Mouse (Mus musculus) urinary bladder, postnatal 25 days (tissue): ENCODE results near the gene Gnptg.
"Not testable (repeated sequence)": the region's sequence is repeated elsewhere in the genome, so short reads cannot be mapped to it uniquely, and the experiment has no call there.

Experiments used
- DNase-seq: peaks from one replicate; pipeline ENCODE4 v3.0.0; 2022; ENCODE audit warnings: low spot score

Gnptg gene

DNA sequence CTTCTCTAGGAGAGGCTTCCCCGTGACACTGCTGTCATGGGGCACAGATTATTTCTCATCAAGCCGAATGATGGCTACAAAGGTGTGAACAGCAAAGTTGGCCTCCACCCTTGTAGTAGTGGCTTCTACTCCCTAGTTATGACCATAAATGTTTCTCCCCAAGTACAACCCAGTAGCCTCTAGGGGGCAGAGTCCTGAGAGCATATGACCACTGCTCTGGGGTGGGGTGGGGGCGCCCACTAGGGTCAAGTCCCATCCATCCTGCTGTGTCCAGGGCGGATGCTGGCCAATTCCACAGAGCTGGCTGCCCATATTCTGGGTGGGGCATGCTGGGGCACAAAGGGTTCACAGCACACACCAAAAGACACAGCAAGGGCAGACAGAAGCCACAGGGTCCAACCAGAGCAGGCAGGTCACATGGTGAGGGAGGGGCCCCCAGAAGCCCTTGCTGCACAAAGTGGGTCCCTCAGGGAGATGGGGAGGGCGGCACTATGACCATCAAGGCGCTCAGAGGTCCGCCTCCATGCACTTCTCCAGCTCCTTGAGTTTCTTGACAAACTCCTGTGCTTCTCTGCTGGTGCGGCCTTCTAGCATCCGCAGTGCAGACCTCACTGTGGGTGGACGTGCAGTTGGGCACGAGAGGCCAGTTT, 3.3 kb upstream of the Gnptg start:
- no peak for DNase-seq

DNA sequence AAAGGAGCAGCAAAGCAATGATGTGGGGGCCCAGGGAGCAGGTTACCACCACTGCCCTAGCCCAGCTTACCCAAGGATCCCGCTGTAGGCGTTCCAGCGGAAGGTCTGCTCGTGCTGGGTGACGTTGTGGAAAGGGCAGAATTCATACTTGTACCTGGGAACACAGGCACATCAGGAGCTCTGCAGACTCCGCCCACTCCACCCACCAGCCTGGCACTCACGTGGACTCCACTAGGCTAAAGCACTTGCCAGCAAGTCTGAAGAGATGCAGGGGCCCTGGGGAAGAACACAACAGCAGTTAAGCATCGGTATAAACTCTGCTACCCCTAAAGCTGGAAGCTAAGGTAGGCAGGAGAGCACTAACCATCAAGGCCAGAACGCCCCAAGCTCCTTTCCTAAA, 4.3 kb downstream of the Gnptg start:
- DNase-seq, result no peak

DNA sequence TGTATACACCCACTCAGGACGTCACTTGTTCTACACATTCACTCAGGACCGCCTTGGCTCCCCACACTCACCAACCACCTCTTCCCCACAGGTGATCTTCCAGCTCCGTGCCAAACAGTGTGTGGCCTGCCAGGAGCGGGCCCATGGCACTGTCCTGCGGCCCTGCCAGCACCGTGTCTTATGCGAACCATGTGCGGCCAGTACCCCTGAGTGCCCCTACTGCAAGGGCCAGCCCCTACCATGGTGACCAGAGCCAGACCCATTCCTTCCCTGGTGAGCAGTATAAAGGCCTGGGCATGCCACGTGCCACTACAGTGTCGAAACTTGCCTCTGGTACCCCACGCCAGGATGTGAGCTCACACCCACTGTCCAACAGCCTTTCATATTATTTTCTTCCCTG, 8.3 kb downstream of the Gnptg start:
- not testable (repeated sequence) for DNase-seq

DNA sequence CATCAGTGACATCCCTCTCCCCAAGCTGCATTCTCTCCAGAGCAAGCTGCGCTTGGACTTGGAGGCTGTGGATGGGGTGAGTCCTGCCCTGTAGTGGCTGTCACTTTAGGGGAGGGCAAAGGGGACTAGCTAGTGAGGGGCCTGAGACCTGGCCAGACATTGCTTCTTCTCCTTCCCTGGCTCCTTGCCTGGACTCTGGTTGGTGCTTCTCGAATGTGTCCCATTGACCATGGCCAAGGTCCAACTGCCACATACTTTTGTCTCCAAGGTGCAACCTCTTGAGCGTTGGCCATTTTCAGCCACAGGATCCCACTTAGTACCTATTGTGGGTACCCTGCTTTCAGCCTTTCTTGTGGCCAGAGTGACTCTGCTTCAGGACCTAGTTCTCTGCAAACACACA, 9.2 kb downstream of the Gnptg start:
- no peak for DNase-seq

DNA sequence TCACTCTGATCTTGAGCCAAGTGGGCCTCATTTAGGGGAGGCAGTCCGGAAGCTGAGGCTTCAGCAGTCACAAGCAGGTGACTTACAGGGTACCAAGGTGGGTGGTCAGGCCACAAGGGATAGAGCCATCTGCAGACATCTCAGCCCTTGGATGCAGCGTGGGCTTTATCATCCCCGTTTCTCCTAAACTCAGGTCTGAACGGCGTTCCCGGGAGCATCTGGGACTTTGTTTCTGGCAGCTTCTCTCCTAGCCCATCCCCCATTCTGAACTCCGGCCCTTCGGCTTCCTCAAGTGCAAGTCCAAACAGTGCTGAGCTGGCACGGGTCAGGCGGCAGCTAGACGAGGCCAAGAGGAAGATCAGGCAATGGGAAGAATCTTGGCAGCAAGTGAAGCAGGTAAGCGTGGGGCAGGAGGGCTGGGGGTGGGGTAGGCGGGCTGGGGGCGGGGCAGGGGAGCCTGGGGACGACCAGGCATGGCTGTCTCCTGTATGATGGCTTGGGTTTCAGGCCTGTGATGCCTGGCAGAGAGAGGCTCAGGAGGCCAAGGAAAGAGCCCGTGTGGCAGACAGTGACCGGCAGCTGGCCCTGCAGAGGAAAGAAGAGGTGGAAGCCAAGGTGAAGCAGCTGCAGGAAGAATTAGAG, 9.8 kb downstream of the Gnptg start:
- not testable (repeated sequence) for DNase-seq

DNA sequence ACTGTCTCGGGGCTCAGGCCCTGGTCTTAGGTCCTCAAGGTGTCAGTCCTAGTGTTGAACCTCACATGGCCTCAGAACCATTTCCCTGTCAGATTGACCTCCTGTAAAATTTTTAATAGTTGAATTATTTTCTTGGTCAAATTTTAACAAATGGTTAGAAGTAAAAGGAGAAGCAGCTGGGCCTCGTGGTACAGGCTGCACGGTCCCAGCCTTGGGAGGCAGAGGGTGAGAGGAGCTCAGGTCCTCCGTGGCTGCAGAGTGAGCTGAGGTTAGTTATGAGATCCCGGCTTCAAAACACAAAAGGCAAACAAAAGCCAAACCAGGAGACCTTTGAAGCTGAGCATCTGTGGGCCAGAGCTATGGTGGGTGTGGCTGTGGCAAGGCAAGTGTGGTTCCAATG, 11.9 kb downstream of the Gnptg start:
- no peak for DNase-seq

DNA sequence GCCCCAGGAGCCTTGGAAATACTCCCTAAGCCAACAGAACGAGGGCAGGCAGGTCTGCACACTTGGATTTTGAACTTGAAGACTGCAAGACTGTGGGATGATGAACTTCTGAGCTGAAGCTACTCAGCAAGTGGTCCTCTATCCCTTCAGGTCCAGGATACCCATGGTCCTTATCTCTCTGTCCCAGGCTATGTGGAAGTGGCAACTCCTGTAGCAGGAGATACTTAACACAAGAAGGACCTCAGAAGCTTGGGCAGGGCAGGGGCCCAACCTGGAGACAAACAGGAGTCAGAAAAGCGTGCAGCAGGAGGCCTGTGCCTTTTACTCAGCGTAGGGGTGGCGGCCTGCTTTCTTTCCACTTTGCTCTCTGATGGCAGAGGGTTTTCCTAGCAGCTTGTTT, 14.3 kb downstream of the Gnptg start:
- DNase-seq, result no peak

DNA sequence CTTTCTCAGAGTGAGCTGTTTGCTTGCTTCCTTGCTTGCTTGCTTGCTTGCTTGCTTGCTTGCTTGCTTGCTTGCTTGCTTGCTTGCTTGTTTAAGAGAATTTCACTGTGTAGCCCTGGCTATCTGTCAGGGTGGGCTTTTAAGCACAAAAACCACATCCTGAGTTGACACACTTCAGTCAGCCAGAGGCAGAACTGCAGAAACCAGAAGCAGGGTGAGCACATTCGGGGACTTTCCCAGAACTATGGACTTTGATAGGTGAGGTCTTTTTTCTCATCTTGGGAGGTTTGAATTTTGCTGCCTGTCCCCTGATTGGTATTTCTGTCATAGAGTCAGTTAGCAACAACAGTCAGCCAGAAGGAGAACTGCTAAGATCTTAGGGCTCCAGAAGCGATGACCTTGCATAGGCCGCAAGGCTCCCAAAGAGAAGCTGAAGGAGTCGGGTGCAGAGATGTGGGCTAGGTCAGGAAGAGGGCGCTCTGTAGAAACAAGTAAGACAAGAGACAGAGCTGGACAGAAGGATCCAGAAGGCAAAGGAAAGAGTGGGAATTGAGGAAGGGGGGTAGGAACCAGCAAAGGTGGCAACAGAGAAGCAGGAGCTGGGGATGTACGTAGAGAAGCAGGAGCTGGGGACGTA, 15.2 kb downstream of the Gnptg start:
- DNase-seq, result no peak

DNA sequence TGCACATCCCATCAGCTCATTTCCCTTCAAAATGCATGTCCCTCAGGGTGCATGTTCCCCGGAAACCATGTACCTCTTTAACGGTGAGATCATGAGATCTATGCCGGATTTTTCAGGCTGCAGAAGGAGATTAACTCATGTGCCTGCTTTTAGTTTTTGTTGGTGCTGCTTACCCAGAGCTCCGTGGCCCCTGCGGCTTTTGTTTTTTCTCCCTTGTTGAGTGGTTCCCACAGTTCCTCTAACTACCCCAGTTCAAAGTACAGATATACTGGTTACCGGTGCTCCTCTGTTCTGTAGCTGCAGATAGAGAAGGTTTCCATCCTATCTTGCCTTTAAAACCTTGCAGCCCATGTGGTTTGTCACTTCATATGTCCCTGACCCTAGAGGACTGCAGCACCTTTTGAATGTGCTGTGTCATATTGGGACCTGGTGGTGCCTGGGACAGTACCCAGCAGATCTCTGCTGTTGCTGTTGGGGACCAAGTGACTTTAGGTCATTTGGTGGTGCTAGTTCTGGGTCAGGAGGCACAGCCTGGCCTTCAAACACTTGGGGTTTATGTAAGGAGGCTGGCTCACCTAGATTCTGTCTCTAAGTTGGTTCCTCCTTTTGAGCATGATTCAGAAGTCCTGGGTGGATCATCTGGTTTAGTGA, 16.8 kb downstream of the Gnptg start:
- no peak for DNase-seq

DNA sequence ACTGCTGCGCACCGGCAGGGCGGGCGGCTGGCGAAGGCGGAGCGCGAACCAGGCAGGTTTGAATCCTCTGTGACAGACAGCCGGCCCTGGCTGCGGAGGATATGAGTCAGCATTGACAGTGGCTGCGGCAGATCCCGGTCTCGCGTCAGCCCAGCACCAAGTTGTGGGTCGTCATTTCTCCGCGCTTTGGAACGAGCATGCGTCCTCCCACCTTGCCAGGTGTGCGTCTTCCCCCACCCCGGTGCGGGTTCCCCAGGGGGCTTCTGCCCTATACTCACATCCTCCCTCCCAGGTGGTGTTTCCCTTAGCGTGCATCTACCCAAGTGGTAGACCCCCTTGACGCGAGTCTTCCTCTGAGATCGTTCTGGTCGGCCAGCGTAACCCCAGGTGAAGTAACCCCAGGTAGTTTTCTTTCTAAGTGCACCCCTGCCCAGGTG, 17.4 kb downstream of the Gnptg start:
- DNase-seq, result peak; percentile 23

DNA sequence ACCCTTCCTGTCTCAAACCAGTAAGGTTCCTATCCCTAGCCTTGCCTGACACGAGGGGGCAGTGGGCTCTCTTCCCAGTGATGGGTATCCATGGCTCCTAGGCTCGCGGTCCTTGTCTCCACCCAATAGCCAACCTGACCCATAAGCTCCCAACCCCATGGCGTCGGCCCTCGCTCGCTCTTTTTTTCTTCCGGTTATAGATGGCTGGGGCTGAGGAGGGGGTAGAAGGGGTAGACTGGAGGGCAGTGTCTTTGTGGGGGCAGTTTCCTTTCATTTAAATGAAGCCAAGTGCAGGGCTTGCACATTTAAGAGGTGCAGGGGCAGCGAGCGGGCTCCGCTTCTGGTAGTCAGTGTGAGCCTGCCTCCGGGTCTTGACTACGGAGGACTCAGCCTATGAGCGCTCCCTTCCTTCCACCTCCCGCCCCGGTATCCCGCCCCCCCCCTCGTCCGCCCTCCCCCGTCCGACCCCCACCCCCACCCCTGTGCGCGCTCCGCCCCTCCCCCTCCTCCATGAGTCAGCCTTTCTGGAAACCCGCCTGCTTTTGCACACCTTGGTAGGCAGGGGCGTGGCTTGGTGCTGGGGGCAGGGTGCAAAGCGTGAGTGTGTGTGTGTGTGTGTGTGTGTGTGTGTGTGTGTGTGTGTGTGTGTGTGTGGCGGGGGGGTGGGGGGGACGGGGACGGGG, 18.0 kb downstream of the Gnptg start:
- DNase-seq, result peak; percentile 63

DNA sequence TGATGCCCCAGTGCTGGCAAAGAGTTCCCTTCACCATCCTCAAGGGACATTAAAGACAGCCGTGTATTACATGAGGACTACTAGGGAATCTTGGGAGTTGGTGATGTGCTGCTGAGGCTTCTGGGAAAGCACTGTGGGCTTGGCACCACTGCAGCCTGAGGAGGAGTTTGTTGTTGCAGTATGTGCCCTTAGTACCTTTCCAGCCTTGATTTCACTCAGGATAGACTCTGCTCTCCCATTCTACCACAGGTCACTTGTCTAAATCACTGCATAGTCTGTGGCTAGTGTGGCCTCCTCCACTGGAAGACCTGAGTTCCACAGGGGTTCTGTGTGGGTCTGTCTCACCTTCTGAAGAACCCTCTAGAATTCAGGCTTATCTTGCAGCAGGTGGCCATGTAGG, 19.2 kb downstream of the Gnptg start:
- no peak for DNase-seq

DNA sequence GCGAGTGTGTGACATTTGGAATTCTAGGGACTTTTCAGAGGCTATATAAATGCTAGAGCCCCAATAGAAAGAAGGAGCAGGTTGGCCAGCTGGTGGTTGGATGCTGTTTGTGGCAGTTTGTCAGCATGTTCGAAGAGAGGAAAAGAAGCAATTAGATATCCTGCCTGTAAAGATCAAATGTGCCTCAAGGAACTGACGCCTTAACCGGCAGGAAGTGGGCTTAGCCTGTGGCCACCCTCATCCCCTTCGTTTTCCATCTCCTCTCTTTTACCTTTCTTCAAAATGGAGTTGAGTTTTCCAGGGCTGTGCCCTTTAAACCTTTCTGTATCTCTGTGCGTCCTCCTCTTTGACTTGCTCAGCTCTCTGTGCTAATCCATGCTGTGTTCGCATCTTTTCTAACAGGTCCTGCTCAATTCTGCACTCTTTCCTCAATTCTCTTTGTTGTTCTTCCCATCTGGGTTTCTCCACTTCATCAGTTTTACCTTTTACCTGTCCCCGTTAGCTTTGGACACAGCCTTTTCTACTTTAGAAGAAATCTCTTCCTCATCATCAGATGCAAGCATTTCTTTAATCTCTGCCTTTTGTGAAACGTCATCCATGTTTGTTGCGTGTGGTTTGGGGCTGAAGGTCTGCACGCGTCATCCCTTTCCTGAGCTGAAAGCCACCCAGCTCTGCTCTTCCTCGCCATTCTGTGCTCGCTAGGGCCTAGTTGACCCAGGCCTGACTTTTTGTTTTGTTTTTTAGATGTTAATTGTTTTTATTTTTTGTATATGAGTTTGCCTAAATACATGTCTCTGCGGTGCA, 20.2 kb downstream of the Gnptg start:
- no peak for DNase-seq

DNA sequence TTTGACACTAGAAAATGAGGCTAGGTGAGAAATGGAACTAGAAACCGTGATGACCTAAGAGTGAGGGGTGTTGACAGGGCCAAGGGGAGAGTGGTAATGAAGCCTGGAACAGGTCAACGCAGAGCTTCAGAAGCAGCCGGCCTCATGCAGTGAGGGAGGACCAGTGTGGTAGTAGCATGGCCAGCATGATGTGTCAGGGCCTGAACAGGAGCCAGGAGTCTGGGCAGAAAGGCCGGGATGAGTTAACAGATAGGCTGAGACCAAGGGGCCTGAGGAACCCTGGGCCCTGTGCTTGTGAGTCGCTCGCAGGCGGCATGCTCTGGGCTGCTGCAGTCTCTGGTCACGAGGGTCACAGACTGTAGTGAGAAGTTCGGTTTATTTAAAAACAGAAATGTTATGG, 21.0 kb downstream of the Gnptg start:
- DNase-seq, result no peak

DNA sequence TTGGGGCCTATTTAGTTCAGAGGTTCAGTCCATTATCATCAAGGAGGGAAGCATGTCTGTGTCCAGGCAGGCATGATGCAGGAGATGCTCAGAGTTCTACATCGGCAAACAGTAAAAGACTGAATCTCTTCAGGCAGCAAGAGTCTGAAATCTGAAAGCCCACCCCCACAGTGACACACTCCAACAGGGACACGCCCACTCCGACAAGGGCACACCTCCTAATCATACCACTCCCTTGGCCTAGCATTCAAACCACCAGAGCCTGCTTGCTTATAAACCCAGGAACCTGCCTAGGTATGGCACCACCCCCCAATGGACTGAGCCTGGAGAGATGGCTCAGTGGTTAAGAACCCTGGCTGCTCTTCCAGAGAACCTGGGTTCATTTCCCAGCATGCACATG, 24.5 kb downstream of the Gnptg start:
- DNase-seq, result no peak

DNA sequence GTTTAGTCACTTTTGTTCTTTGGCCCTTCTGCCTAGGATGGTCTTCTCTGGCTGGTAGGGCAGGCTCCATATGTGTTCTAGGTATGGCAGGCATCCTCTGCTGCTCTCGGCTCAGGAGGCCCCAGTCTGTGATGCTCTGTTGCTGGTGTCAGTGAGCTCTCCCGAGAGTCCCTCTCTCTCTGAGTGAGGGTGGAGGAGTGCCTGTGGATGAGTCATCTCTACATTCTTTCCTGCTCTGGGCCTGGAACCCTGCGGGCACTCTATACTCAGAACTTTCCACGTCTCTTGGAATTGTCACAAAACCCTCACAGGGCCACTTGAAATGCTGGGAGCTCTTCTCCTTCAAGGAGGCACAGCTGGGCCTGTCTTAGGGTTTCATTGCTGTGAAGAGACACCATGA, 28.2 kb downstream of the Gnptg start:
- DNase-seq, result no peak

DNA sequence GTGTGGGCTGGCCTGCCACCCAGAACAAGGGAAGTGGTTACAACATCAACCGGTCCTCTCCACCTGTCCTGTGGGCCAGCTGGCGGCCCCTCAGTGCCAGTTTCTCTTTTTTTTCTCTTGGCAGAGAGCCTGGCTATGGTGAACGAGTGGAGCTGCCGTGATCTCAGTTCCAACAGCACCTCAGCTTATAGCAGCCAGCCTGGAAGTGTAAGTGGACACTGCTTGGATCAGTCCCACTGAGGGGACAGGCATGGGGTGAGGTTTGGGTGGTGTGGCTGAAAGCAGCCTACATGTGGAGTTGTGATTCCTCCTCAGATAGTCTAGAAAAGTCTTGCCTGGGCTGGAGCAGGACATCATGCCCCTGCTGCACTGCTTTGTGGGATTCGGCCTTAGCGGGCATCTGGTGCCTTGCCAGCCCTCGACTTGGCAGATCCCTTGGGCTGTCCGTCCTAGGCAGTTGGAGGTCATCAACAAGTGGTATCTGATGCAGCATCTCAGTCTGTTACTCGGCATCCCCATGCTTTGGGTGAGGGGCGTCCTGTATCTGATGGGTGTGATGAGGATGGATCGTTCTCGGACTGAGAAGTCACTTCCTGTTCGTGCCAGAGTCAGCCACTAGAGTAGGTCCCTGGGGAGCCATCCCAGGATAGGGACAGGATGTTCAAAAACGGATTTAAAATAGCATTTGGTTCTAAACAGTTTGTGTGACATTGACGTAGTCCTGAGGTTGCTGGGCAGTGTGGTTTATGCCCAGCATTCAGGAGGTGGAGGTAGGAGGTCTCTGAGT, 29.1 kb downstream of the Gnptg start:
- no peak for DNase-seq

DNA sequence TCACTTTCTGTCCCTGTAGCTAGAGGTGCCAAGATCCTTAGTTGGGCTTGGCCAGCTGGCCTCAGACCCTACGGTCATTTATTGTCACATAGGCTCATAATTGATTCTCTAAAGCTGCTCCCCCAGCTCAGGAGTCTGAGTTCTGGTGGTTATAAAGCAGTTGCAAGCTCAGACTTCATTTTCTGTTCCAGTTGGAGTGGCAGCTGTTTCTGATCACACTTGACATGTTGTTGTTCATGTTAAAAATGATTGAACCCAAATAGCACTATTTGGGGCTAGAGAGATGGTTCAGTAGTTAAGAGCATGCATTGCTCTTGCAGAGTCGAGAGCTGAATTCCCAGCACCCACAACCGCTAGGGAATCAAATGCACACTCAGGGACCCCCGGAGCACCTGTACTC, 29.9 kb downstream of the Gnptg start:
- DNase-seq, result no peak

DNA sequence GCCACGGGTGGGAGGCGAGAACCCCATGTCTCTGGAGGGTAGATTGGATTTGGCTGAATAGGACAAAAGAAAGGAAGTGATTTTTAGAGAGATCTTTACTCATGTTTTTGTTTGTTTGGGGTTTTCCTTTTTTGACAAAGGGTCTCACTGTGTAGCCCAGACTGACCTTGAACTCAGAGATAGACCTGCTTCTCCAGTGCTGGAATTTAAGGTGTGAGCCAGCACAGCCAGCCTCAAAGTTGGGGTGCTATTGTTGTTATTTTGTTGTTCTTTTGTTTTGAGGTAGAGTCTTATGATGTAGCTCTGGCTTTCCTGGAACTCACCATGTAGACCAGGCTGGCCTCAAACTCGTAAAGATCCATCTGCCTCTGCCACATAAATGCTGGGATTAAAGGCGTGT, 37.5 kb downstream of the Gnptg start:
- DNase-seq, result no peak

DNA sequence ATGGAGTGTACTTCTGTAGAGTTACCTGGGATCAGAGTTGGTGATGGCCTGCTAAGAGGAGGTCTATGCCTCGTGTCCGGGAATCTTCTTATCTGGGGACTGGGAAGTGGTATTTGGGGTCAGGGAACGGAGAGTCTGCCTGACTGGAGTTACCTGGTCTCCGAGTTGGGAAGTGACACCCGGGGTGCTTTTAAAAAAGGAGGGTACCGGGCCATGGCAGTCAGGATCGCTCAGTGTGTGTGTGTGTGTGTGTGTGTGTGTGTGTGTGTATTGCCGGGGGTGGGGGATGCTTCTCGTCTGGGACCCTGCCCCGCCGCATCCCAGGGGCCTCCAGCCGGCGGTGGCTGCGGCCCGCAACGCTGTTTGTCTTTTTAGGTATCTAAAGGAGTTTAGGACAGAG, 50.8 kb downstream of the Gnptg start:
- no peak for DNase-seq
